Mouse (Mus musculus) small intestine, adult 2 months (tissue): ENCODE data around the gene Atp1a4.

Experiments
- CTCF ChIP-seq: fragments of 200-500 bp; IDR thresholded peaks from 2 replicates; pipeline ENCODE4 v1.5.1; 2012; ENCODE audit warnings: low read depth, mild to moderate bottlenecking, control low read depth, inconsistent platforms, low read length, moderate library complexity, mixed read lengths; ENCODE audit not compliant: insufficient replicate concordance, insufficient read length; ENCODE audit errors: extremely low read depth
- POLR2A ChIP-seq: fragments of 200-500 bp; IDR thresholded peaks from 2 replicates; pipeline ENCODE4 v1.6.1; 2012; ENCODE audit warnings: low read depth, mild to moderate bottlenecking, control low read depth, inconsistent platforms, low read length, moderate library complexity

DNA sequence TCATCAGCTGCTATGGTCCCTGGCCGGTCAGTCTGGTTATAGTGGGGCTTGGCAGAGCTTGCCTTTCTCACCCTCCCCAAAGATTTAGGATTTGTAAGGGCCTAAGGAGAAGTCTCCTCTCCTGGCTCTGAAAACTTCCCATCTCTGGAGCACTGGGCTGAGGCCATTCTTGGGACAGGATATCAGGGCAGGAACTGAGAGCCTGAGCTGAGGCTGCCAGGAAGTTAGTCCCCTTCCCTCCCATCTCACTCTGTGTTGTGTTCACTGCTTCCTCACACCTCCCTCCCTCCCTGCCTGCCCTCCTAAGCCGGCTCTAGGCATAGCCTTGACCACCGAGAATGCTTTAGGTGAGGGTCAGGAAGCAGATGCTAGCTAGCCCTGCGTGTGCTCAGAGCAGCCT is 54.6 kb downstream of the Atp1a4 start:
- TF ChIP-seq CTCF (no peak), POLR2A (no peak)
